Mouse (Mus musculus) spleen, adult 2 months (tissue): ENCODE measurements at regions not wholly inside any gene's neighbourhood (a gene's known extent, or its start where the extent isn't known, plus 50 kb on each side); places are given as distances from the start of the nearest gene placed in this dataset.

Experiments
- DNase-seq, 2 experiments: peaks; one replicate each; pipeline versions ENCODE4 v3.0.0 to v3.0.0-alpha.2; 2012 to 2021; ENCODE audit warnings: low spot score in 2 of 2, low read depth in 1 of 2
- H3K27ac ChIP-seq: fragments of 200-500 bp; 2 replicates; pipeline ENCODE4 v1.5.1; 2012; ENCODE audit warnings: low read length, inconsistent platforms; ENCODE audit not compliant: insufficient read depth
- H3K27me3 ChIP-seq: fragments of 200-500 bp; 2 replicates; pipeline ENCODE4 v1.6.1; 2012; ENCODE audit warnings: mild to moderate bottlenecking, moderate library complexity, low read length, inconsistent platforms; ENCODE audit not compliant: control insufficient read depth, insufficient read depth
- H3K36me3 ChIP-seq: fragments of 200-500 bp; 2 replicates; pipeline ENCODE4 v1.6.1; 2012; ENCODE audit warnings: mild to moderate bottlenecking, low read length, inconsistent platforms; ENCODE audit not compliant: control insufficient read depth, insufficient read depth
- H3K4me1 ChIP-seq: fragments of 200-500 bp; 2 replicates; pipeline ENCODE4 v1.6.1; 2011; ENCODE audit warnings: inconsistent platforms; ENCODE audit not compliant: control insufficient read depth, insufficient read depth, insufficient read length
- H3K4me3 ChIP-seq: fragments of 200-500 bp; 2 replicates; pipeline ENCODE4 v1.5.1; 2011; ENCODE audit warnings: mild to moderate bottlenecking, inconsistent platforms; ENCODE audit not compliant: insufficient read depth, insufficient read length; ENCODE audit errors: extremely low read depth
- CTCF ChIP-seq: fragments of 200-500 bp; IDR thresholded peaks from 2 replicates; pipeline ENCODE4 v1.5.1; 2011; ENCODE audit warnings: mild to moderate bottlenecking, inconsistent platforms; ENCODE audit not compliant: insufficient read depth, insufficient read length, insufficient replicate concordance; ENCODE audit errors: extremely low read depth
- POLR2A ChIP-seq: fragments of 200-500 bp; IDR thresholded peaks from 2 replicates; pipeline ENCODE4 v1.6.1; 2011; ENCODE audit warnings: low read depth, low read length, inconsistent platforms
- WGBS: fragments of 180-500 bp; shearing (Covaris S2); methylation state at CpG from one replicate; pipeline ENCODE4 v1.1.7; 2018; 5-methylcytosine and 5-hydroxymethylcytosine counted together

GRCm38 (mm10) chr14:99579765-99580266 lies 281.3 kb downstream of the Klf5 start:
- Histone ChIP-seq H3K36me3 (no peaks in the 10 kb centered on the region), H3K27ac (no peak overlapping the region), H3K27me3 (no peaks in the 10 kb centered on the region), H3K4me3 (no peak overlapping the region), H3K4me1 (no peaks in the 10 kb centered on the region)
- DNase-seq = no peak
- no peak for TF ChIP-seq POLR2A
- no peak for TF ChIP-seq CTCF
- WGBS = 82% methylated on average over 4 of the region's 4 CpGs

GRCm38 (mm10) chr14:99584144-99584543 lies 285.7 kb downstream of the Klf5 start:
- 81% methylated on average over 7 of the region's 7 CpGs for WGBS
- H3K27me3 ChIP-seq = no peaks in the 10 kb centered on the region
- no peak overlapping the region for H3K27ac ChIP-seq
- no peaks in the 10 kb centered on the region for H3K4me1 ChIP-seq
- no peaks in the 10 kb centered on the region for H3K36me3 ChIP-seq
- H3K4me3 ChIP-seq = no peak overlapping the region
- TF ChIP-seq POLR2A = no peak
- no peak for TF ChIP-seq CTCF
- no peak for DNase-seq

GRCm38 (mm10) chr14:99586029-99586428 lies 287.5 kb downstream of the Klf5 start:
- 92% methylated on average over 7 of the region's 7 CpGs for WGBS
- H3K36me3 ChIP-seq = no peaks in the 10 kb centered on the region

GRCm38 (mm10) chr14:99590854-99591470 lies 292.5 kb downstream of the Klf5 start:
- no peak overlapping the region for H3K27ac ChIP-seq
- H3K4me1 ChIP-seq = no peaks in the 10 kb centered on the region
- no peak for DNase-seq
- H3K27me3 ChIP-seq = no peaks in the 10 kb centered on the region
- WGBS = 50% methylated on average over 13 of the region's 13 CpGs
- no peak overlapping the region for H3K4me3 ChIP-seq
- no peaks in the 10 kb centered on the region for H3K36me3 ChIP-seq
- TF ChIP-seq CTCF (no peak), POLR2A (no peak)

More at GRCm38 (mm10) chr14:99586029-99586428, 287.5 kb downstream of the Klf5 start:
- no peak for DNase-seq
- Histone ChIP-seq H3K27me3 (no peaks in the 10 kb centered on the region), H3K27ac (no peak overlapping the region), H3K4me1 (no peaks in the 10 kb centered on the region), H3K4me3 (no peak overlapping the region)
- no peak for TF ChIP-seq POLR2A
- no peak for TF ChIP-seq CTCF

- DNase-seq = no peak
- 88% methylated on average over 9 of the region's 9 CpGs for WGBS
- Histone ChIP-seq H3K36me3 (no peaks in the 10 kb centered on the region), H3K27me3 (no peaks in the 10 kb centered on the region), H3K27ac (no peak overlapping the region), H3K4me3 (no peak overlapping the region), H3K4me1 (no peaks in the 10 kb centered on the region)
- TF ChIP-seq POLR2A (no peak), CTCF (no peak)
Measured at GRCm38 (mm10) chr14:99592922-99593321, 294.4 kb downstream of the Klf5 start.

- Histone ChIP-seq H3K4me3 (no peak overlapping the region), H3K27me3 (no peaks in the 10 kb centered on the region), H3K4me1 (no peaks in the 10 kb centered on the region), H3K36me3 (no peaks in the 10 kb centered on the region), H3K27ac (no peak overlapping the region)
- TF ChIP-seq CTCF = no peak
- TF ChIP-seq POLR2A = no peak
- WGBS = 88% methylated on average over 6 of the region's 6 CpGs
- DNase-seq = no peak
Measured at GRCm38 (mm10) chr14:99593864-99594263, 295.4 kb downstream of the Klf5 start.

- WGBS = 94% methylated on average over 5 of the region's 5 CpGs
- no peaks in the 10 kb centered on the region for H3K36me3 ChIP-seq
- DNase-seq = no peak
- H3K4me1 ChIP-seq = no peaks in the 10 kb centered on the region
- H3K27me3 ChIP-seq = no peaks in the 10 kb centered on the region
- TF ChIP-seq CTCF = no peak
- no peak for TF ChIP-seq POLR2A
- no peak overlapping the region for H3K4me3 ChIP-seq
- no peak overlapping the region for H3K27ac ChIP-seq
Measured at GRCm38 (mm10) chr14:99601900-99602299, 303.4 kb downstream of the Klf5 start.
